ENCODE assay signal across 26 mouse cellular contexts in genomic region chr4:154137139-154137538, GRCm38 (mm10). TPM values are rescaled to one million over a fixed set of nuclear protein-coding genes. Genes with fewer than 3 reads are reported as not detected.
"Had no signal": no experiment of that assay in that cellular context is flagged by ENCODE, and none has a peak within 500 bp of the region (broad histone marks: within the 10 kb centered on the region; RNA-seq: fewer than 3 reads in every experiment).

No protein-coding gene starts in this region.

- H3K36me3 ChIP-seq: heart, embryonic 10.5 days; heart, embryonic 12.5 days; hindbrain, embryonic 10.5 days; hindbrain, embryonic 12.5 days; intestine, embryonic 15.5 days; limb, embryonic 10.5 days; limb, embryonic 12.5 days; liver, embryonic 13.5 days had no signal

- DNase-seq: gastrocnemius, adult 2 months; gastrocnemius, postnatal 10 days; gastrocnemius, postnatal 25 days; heart, adult 18-20 months; heart, postnatal 10 days; heart, postnatal 4 days; kidney, adult 18-20 months; kidney, adult 8-10 months; kidney, postnatal 10 days; kidney, postnatal 25 days; kidney, postnatal 4 days; liver; liver, embryonic 13.5 days had no signal

- H3K9ac ChIP-seq: heart, embryonic 12.5 days; hindbrain, embryonic 12.5 days; hindbrain, embryonic 14.5 days; intestine, embryonic 15.5 days; limb, embryonic 12.5 days; liver, embryonic 13.5 days had no signal

- ATAC-seq: hindbrain, embryonic 16.5 days; intestine, embryonic 15.5 days; intestine, postnatal 0 days had no signal

- H3K9me3 ChIP-seq: heart, embryonic 10.5 days; heart, embryonic 12.5 days; hindbrain, embryonic 10.5 days; hindbrain, embryonic 12.5 days; intestine, embryonic 15.5 days; limb, embryonic 10.5 days; limb, embryonic 12.5 days; liver, embryonic 13.5 days had no signal

- H3K4me3 ChIP-seq: gastrocnemius, adult 2 months; heart, embryonic 10.5 days; heart, embryonic 12.5 days; hindbrain, embryonic 10.5 days; hindbrain, embryonic 12.5 days; intestine, embryonic 15.5 days; layer of hippocampus, adult 2 months; left cerebral cortex, adult 2 months; limb, embryonic 10.5 days; limb, embryonic 12.5 days; liver, embryonic 13.5 days had no signal

- H3K27ac ChIP-seq: gastrocnemius, adult 2 months; heart, embryonic 10.5 days; hindbrain, embryonic 10.5 days; hindbrain, embryonic 12.5 days; hindbrain, embryonic 14.5 days; intestine, embryonic 15.5 days; layer of hippocampus, adult 2 months; left cerebral cortex, adult 2 months; limb, embryonic 10.5 days; limb, embryonic 12.5 days; liver, embryonic 13.5 days had no signal

- H3K4me2 ChIP-seq: heart, embryonic 12.5 days; hindbrain, embryonic 12.5 days; hindbrain, embryonic 14.5 days; intestine, embryonic 15.5 days; limb, embryonic 12.5 days; liver, embryonic 11.5 days; liver, embryonic 13.5 days had no signal

RNA-seq across cellular contexts. Expression of gene Trp73, which starts 2.9 kb away (rescaled TPM):
- polyA plus RNA-seq: liver, embryonic 13.5 days had no signal
